Mouse (Mus musculus): ENCODE measurements at regions not wholly inside any gene's neighbourhood (a gene's known extent, or its start where the extent isn't known, plus 50 kb on each side); places are given as distances from the start of the nearest gene placed in this dataset.

GRCm38 (mm10) chr6:22716864-22717557, 158.3 kb upstream of the Ptprz1 start:
- no peaks in the 10 kb centered on the region for H3K9me3 ChIP-seq (ENCODE audit: control insufficient read depth, low read length)
- H3K9ac ChIP-seq (ENCODE audit: low read length) = no peak overlapping the region
- no peak overlapping the region for H3K4me3 ChIP-seq (ENCODE audit: low read depth, low read length)
- no peaks in the 10 kb centered on the region for H3K27me3 ChIP-seq (replicated peaks; ENCODE audit: control insufficient read depth, insufficient read depth, low read length)
- H3K36me3 ChIP-seq (ENCODE audit: control insufficient read depth, insufficient read depth, low read length) = no peaks in the 10 kb centered on the region
- WGBS = 82% methylated on average over 4 of the region's 4 CpGs
- H3K4me2 ChIP-seq (ENCODE audit: low read length) = no peak overlapping the region
- no peak for DNase-seq (ENCODE audit: low spot score)
- no peak for ATAC-seq (replicated peaks; ENCODE audit: low FRiP score, low TSS enrichment, low read depth)
- no peak overlapping the region for H3K27ac ChIP-seq (ENCODE audit: low read depth)
- no peaks in the 10 kb centered on the region for H3K4me1 ChIP-seq (replicated peaks; ENCODE audit: control insufficient read depth, insufficient read depth, low read length)

- Histone ChIP-seq H3K9me3 (ENCODE audit: control insufficient read depth, low read length) (no peaks in the 10 kb centered on the region), H3K27ac (ENCODE audit: low read depth) (no peak overlapping the region), H3K4me1 (replicated peaks; ENCODE audit: control insufficient read depth, insufficient read depth, low read length) (no peaks in the 10 kb centered on the region), H3K4me3 (ENCODE audit: low read depth, low read length) (no peak overlapping the region), H3K9ac (ENCODE audit: low read length) (no peak overlapping the region), H3K27me3 (replicated peaks; ENCODE audit: control insufficient read depth, insufficient read depth, low read length) (no peaks in the 10 kb centered on the region), H3K4me2 (ENCODE audit: low read length) (no peak overlapping the region), H3K36me3 (ENCODE audit: control insufficient read depth, insufficient read depth, low read length) (no peaks in the 10 kb centered on the region)
- DNase-seq (ENCODE audit: low spot score) = no peak
- 67% methylated on average over 7 of the region's 7 CpGs for WGBS
- ATAC-seq (replicated peaks; ENCODE audit: low FRiP score, low TSS enrichment, low read depth) = no peak
These were observed 159.0 kb upstream of the Ptprz1 start for GRCm38 (mm10) chr6:22716144-22716856.

- Histone ChIP-seq H3K9me3 (ENCODE audit: control insufficient read depth, low read length) (no peaks in the 10 kb centered on the region), H3K9ac (ENCODE audit: low read length) (no peak overlapping the region), H3K27ac (ENCODE audit: low read depth) (no peak overlapping the region), H3K4me1 (replicated peaks; ENCODE audit: control insufficient read depth, insufficient read depth, low read length) (no peaks in the 10 kb centered on the region), H3K27me3 (replicated peaks; ENCODE audit: control insufficient read depth, insufficient read depth, low read length) (no peaks in the 10 kb centered on the region), H3K4me2 (ENCODE audit: low read length) (no peak overlapping the region), H3K4me3 (ENCODE audit: low read depth, low read length) (no peak overlapping the region), H3K36me3 (ENCODE audit: control insufficient read depth, insufficient read depth, low read length) (no peaks in the 10 kb centered on the region)
- DNase-seq (ENCODE audit: low spot score) (no peak), ATAC-seq (replicated peaks; ENCODE audit: low FRiP score, low TSS enrichment, low read depth) (no peak)
These were observed 177.1 kb upstream of the Ptprz1 start for GRCm38 (mm10) chr6:22698187-22698586.

GRCm38 (mm10) chr6:22688678-22689126, 186.6 kb upstream of the Ptprz1 start:
- Histone ChIP-seq H3K9me3 (ENCODE audit: control insufficient read depth, low read length) (no peaks in the 10 kb centered on the region), H3K4me2 (ENCODE audit: low read length) (no peak overlapping the region), H3K27me3 (replicated peaks; ENCODE audit: control insufficient read depth, insufficient read depth, low read length) (no peaks in the 10 kb centered on the region), H3K4me1 (replicated peaks; ENCODE audit: control insufficient read depth, insufficient read depth, low read length) (no peaks in the 10 kb centered on the region), H3K36me3 (ENCODE audit: control insufficient read depth, insufficient read depth, low read length) (no peaks in the 10 kb centered on the region), H3K9ac (ENCODE audit: low read length) (no peak overlapping the region), H3K27ac (ENCODE audit: low read depth) (no peak overlapping the region), H3K4me3 (ENCODE audit: low read depth, low read length) (no peak overlapping the region)
- 62% methylated on average over 7 of the region's 7 CpGs for WGBS
- DNase-seq (ENCODE audit: low spot score) (no peak), ATAC-seq (replicated peaks; ENCODE audit: low FRiP score, low TSS enrichment, low read depth) (no peak)

GRCm38 (mm10) chr6:22674586-22674929, 200.7 kb upstream of the Ptprz1 start:
- no peaks in the 10 kb centered on the region for H3K4me1 ChIP-seq (replicated peaks; ENCODE audit: control insufficient read depth, insufficient read depth, low read length)
- no peak overlapping the region for H3K4me2 ChIP-seq (ENCODE audit: low read length)
- ATAC-seq (replicated peaks; ENCODE audit: low FRiP score, low TSS enrichment, low read depth) (no peak), DNase-seq (ENCODE audit: low spot score) (no peak)
- no peak overlapping the region for H3K27ac ChIP-seq (ENCODE audit: low read depth)
- H3K9me3 ChIP-seq (ENCODE audit: control insufficient read depth, low read length) = no peaks in the 10 kb centered on the region
- H3K4me3 ChIP-seq (ENCODE audit: low read depth, low read length) = no peak overlapping the region
- no peaks in the 10 kb centered on the region for H3K36me3 ChIP-seq (ENCODE audit: control insufficient read depth, insufficient read depth, low read length)
- no peak overlapping the region for H3K9ac ChIP-seq (ENCODE audit: low read length)
- no peaks in the 10 kb centered on the region for H3K27me3 ChIP-seq (replicated peaks; ENCODE audit: control insufficient read depth, insufficient read depth, low read length)
- WGBS = 65% methylated on average over 1 of the region's 1 CpGs

GRCm38 (mm10) chr6:22673919-22674585, 201.2 kb upstream of the Ptprz1 start:
- WGBS = 91% methylated on average over 2 of the region's 2 CpGs
- Histone ChIP-seq H3K4me3 (ENCODE audit: low read depth, low read length) (no peak overlapping the region), H3K27me3 (replicated peaks; ENCODE audit: control insufficient read depth, insufficient read depth, low read length) (no peaks in the 10 kb centered on the region), H3K9ac (ENCODE audit: low read length) (no peak overlapping the region), H3K4me2 (ENCODE audit: low read length) (no peak overlapping the region), H3K36me3 (ENCODE audit: control insufficient read depth, insufficient read depth, low read length) (no peaks in the 10 kb centered on the region), H3K4me1 (replicated peaks; ENCODE audit: control insufficient read depth, insufficient read depth, low read length) (no peaks in the 10 kb centered on the region), H3K27ac (ENCODE audit: low read depth) (no peak overlapping the region), H3K9me3 (ENCODE audit: control insufficient read depth, low read length) (no peaks in the 10 kb centered on the region)
- DNase-seq (ENCODE audit: low spot score) (no peak), ATAC-seq (replicated peaks; ENCODE audit: low FRiP score, low TSS enrichment, low read depth) (no peak)

GRCm38 (mm10) chr6:22671524-22671923, 203.8 kb upstream of the Ptprz1 start:
- Histone ChIP-seq H3K36me3 (ENCODE audit: control insufficient read depth, insufficient read depth, low read length) (no peaks in the 10 kb centered on the region), H3K27me3 (replicated peaks; ENCODE audit: control insufficient read depth, insufficient read depth, low read length) (no peaks in the 10 kb centered on the region), H3K4me1 (replicated peaks; ENCODE audit: control insufficient read depth, insufficient read depth, low read length) (no peaks in the 10 kb centered on the region), H3K27ac (ENCODE audit: low read depth) (no peak overlapping the region), H3K4me2 (ENCODE audit: low read length) (no peak overlapping the region), H3K9ac (ENCODE audit: low read length) (no peak overlapping the region), H3K4me3 (ENCODE audit: low read depth, low read length) (no peak overlapping the region), H3K9me3 (ENCODE audit: control insufficient read depth, low read length) (no peaks in the 10 kb centered on the region)
- WGBS = 71% methylated on average over 1 of the region's 1 CpGs
- ATAC-seq (replicated peaks; ENCODE audit: low FRiP score, low TSS enrichment, low read depth) (no peak), DNase-seq (ENCODE audit: low spot score) (no peak)

- Histone ChIP-seq H3K9me3 (ENCODE audit: control insufficient read depth, low read length) (no peaks in the 10 kb centered on the region), H3K36me3 (ENCODE audit: control insufficient read depth, insufficient read depth, low read length) (no peaks in the 10 kb centered on the region), H3K4me1 (replicated peaks; ENCODE audit: control insufficient read depth, insufficient read depth, low read length) (no peaks in the 10 kb centered on the region), H3K9ac (ENCODE audit: low read length) (no peak overlapping the region), H3K4me3 (ENCODE audit: low read depth, low read length) (no peak overlapping the region), H3K27ac (ENCODE audit: low read depth) (no peak overlapping the region), H3K27me3 (replicated peaks; ENCODE audit: control insufficient read depth, insufficient read depth, low read length) (no peaks in the 10 kb centered on the region), H3K4me2 (ENCODE audit: low read length) (no peak overlapping the region)
- ATAC-seq (replicated peaks; ENCODE audit: low FRiP score, low TSS enrichment, low read depth) (no peak), DNase-seq (ENCODE audit: low spot score) (no peak)
- 77% methylated on average over 7 of the region's 7 CpGs for WGBS
These were observed 206.9 kb upstream of the Ptprz1 start for GRCm38 (mm10) chr6:22668190-22668975.

Measured in intestine, embryonic 14.5 days (tissue).